Mouse (Mus musculus): Measurements from ENCODE around the gene Zcchc8. TPM values are rescaled to one million over a fixed set of nuclear protein-coding genes. Genes with fewer than 3 reads are reported as not detected.

Zcchc8 gene
- polyA plus RNA-seq, 1 experiment: 71.5 TPM

- no peak for DNase-seq
- H3K27ac ChIP-seq (ENCODE audit: control insufficient read depth, insufficient read depth, low read length): peak within 1 kb of the TSS; percentile 6; the same call in 1 of the 2 replicates
- no peak for TF ChIP-seq CTCF (IDR thresholded peaks at IDR 0.05; ENCODE audit: borderline replicate concordance, control insufficient read depth, extremely low read depth, insufficient read depth, low read length, poor library complexity)
- peak; percentile 58; the same call in 1 of the 2 replicates for TF ChIP-seq POLR2A (IDR thresholded peaks at IDR 0.05; ENCODE audit: control insufficient read depth, extremely low read depth, insufficient read depth, low read length, poor library complexity)
- peak within 1 kb of the TSS; percentile 99 for H3K4me3 ChIP-seq (ENCODE audit: control insufficient read depth, insufficient read depth, low read length)
- H3K27me3 ChIP-seq (ENCODE audit: control insufficient read depth, insufficient read depth, low read length): no peaks in the 10 kb centered on the region
- no peaks in the 10 kb centered on the region for H3K36me3 ChIP-seq (ENCODE audit: control insufficient read depth, insufficient read depth, low read length)
- peaks cover 19% of the 10 kb centered on the region for H3K4me1 ChIP-seq (replicated peaks; ENCODE audit: control insufficient read depth, insufficient read depth, low read length)
- 3% methylated on average over 55 of the region's 64 CpGs for WGBS
Measured at GRCm38 (mm10) chr5:123684221-123685144, 36.4 kb downstream of the Zcchc8 start, which contains the start of gene Clip1. TSS of gene Clip1 (minus strand) at chr5:123684618.

- under 1% methylated on average over 91 of the region's 92 CpGs for WGBS
- Histone ChIP-seq H3K27ac (ENCODE audit: control insufficient read depth, insufficient read depth, low read length) (peak overlapping the region; percentile 6; the same call in 1 of the 2 replicates), H3K4me3 (ENCODE audit: control insufficient read depth, insufficient read depth, low read length) (peak overlapping the region; percentile 99), H3K27me3 (ENCODE audit: control insufficient read depth, insufficient read depth, low read length) (no peaks in the 10 kb centered on the region), H3K4me1 (replicated peaks; ENCODE audit: control insufficient read depth, insufficient read depth, low read length) (peaks cover 19% of the 10 kb centered on the region), H3K36me3 (ENCODE audit: control insufficient read depth, insufficient read depth, low read length) (no peaks in the 10 kb centered on the region)
- peak; percentile 61 for DNase-seq
- TF ChIP-seq CTCF (IDR thresholded peaks at IDR 0.05; ENCODE audit: borderline replicate concordance, control insufficient read depth, extremely low read depth, insufficient read depth, low read length, poor library complexity) (0 out of 2 replicates have a peak, but pooled peaks have one; percentile 23), POLR2A (IDR thresholded peaks at IDR 0.05; ENCODE audit: control insufficient read depth, extremely low read depth, insufficient read depth, low read length, poor library complexity) (no peak)
Measured at GRCm38 (mm10) chr5:123683377-123684220, 37.3 kb downstream of the Zcchc8 start.

GRCm38 (mm10) chr5:123683043-123683376 lies 37.9 kb downstream of the Zcchc8 start:
- no peaks in the 10 kb centered on the region for H3K27me3 ChIP-seq (ENCODE audit: control insufficient read depth, insufficient read depth, low read length)
- H3K4me3 ChIP-seq (ENCODE audit: control insufficient read depth, insufficient read depth, low read length): no peak overlapping the region
- H3K36me3 ChIP-seq (ENCODE audit: control insufficient read depth, insufficient read depth, low read length): no peaks in the 10 kb centered on the region
- DNase-seq: peak; percentile 42
- no peak for TF ChIP-seq POLR2A (IDR thresholded peaks at IDR 0.05; ENCODE audit: control insufficient read depth, extremely low read depth, insufficient read depth, low read length, poor library complexity)
- no peak for TF ChIP-seq CTCF (IDR thresholded peaks at IDR 0.05; ENCODE audit: borderline replicate concordance, control insufficient read depth, extremely low read depth, insufficient read depth, low read length, poor library complexity)
- H3K4me1 ChIP-seq (replicated peaks; ENCODE audit: control insufficient read depth, insufficient read depth, low read length): peaks cover 19% of the 10 kb centered on the region
- 2% methylated on average over 6 of the region's 6 CpGs for WGBS
- no peak overlapping the region for H3K27ac ChIP-seq (ENCODE audit: control insufficient read depth, insufficient read depth, low read length)

DNA sequence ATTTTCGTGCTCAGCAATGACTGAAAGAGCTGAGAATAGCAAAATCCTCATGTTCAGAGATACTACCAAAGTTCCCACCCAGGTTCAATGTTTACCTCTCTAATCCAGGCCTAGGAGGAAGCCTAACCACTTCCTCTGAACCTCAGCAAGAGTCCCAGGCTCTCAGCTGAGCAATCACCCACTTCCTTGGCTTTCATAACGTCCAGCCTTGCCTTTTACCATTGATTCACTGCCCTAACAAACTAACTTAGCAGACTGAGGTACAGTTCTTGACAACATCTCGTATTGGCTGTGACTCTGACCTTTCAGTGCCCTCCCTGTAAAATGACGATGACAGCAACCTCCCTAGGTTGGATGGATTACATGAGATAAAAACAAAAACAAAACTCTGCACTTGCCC lies 38.5 kb downstream of the Zcchc8 start:
- H3K27me3 ChIP-seq (ENCODE audit: control insufficient read depth, insufficient read depth, low read length): no peaks in the 10 kb centered on the region
- H3K4me3 ChIP-seq (ENCODE audit: control insufficient read depth, insufficient read depth, low read length): no peak overlapping the region
- H3K27ac ChIP-seq (ENCODE audit: control insufficient read depth, insufficient read depth, low read length): no peak overlapping the region
- DNase-seq: peak; percentile 30
- 3% methylated on average over 4 of the region's 4 CpGs for WGBS
- H3K36me3 ChIP-seq (ENCODE audit: control insufficient read depth, insufficient read depth, low read length): no peaks in the 10 kb centered on the region
- H3K4me1 ChIP-seq (replicated peaks; ENCODE audit: control insufficient read depth, insufficient read depth, low read length): peaks cover 19% of the 10 kb centered on the region
- no peak for TF ChIP-seq POLR2A (IDR thresholded peaks at IDR 0.05; ENCODE audit: control insufficient read depth, extremely low read depth, insufficient read depth, low read length, poor library complexity)
- no peak for TF ChIP-seq CTCF (IDR thresholded peaks at IDR 0.05; ENCODE audit: borderline replicate concordance, control insufficient read depth, extremely low read depth, insufficient read depth, low read length, poor library complexity)

- Histone ChIP-seq H3K36me3 (ENCODE audit: control insufficient read depth, insufficient read depth, low read length) (no peaks in the 10 kb centered on the region), H3K27ac (ENCODE audit: control insufficient read depth, insufficient read depth, low read length) (no peak overlapping the region), H3K4me1 (replicated peaks; ENCODE audit: control insufficient read depth, insufficient read depth, low read length) (peaks cover 17% of the 10 kb centered on the region), H3K27me3 (ENCODE audit: control insufficient read depth, insufficient read depth, low read length) (no peaks in the 10 kb centered on the region), H3K4me3 (ENCODE audit: control insufficient read depth, insufficient read depth, low read length) (no peak overlapping the region)
- TF ChIP-seq POLR2A (IDR thresholded peaks at IDR 0.05; ENCODE audit: control insufficient read depth, extremely low read depth, insufficient read depth, low read length, poor library complexity): no peak
- TF ChIP-seq CTCF (IDR thresholded peaks at IDR 0.05; ENCODE audit: borderline replicate concordance, control insufficient read depth, extremely low read depth, insufficient read depth, low read length, poor library complexity): no peak
- no peak for DNase-seq
- 91% methylated on average over 5 of the region's 5 CpGs for WGBS
Measured at GRCm38 (mm10) chr5:123679546-123680263, 41.2 kb downstream of the Zcchc8 start.
